ENCODE assay signal across 8 mouse cellular contexts in genomic region chr8:120518736-120519534, GRCm38 (mm10).
DNase-seq lines count a peak whose midpoint lies in the region; ATAC-seq lines count a peak whose summit lies in the region.

No protein-coding gene starts in this region.

- H3K9ac ChIP-seq in liver, embryonic 11.5 days (ENCODE audit: low read depth, low read length), result no peak overlapping the region
- no peak overlapping the region for H3K9ac ChIP-seq in liver, embryonic 13.5 days

- ATAC-seq in liver, embryonic 11.5 days (replicated peaks; ENCODE audit: low FRiP score), result no peak; the same call in 1 of the 2 replicates
- ATAC-seq in liver, embryonic 13.5 days (ENCODE audit: low read depth), result 0 out of 2 replicates have a peak, but pooled peaks have one; percentile 27

- H3K4me1 ChIP-seq in liver, embryonic 11.5 days (replicated peaks; ENCODE audit: control insufficient read depth, insufficient read depth, low read length), result peaks cover 79% of the 10 kb centered on the region
- peaks cover 95% of the 10 kb centered on the region for H3K4me1 ChIP-seq in liver, embryonic 13.5 days (replicated peaks)

- no peak overlapping the region for H3K4me2 ChIP-seq in liver, embryonic 11.5 days
- H3K4me2 ChIP-seq in liver, embryonic 13.5 days, result no peak overlapping the region

- DNase-seq in cerebellum, adult 11-12 months, result peak; percentile 72
- no peak for DNase-seq in cerebellum, postnatal 14 days
- peak; percentile 58 for DNase-seq in liver
- no peak for DNase-seq in liver, embryonic 11.5 days (ENCODE audit: low spot score)
- DNase-seq in gastrocnemius, postnatal 14 days, result peak; percentile 56
- DNase-seq in liver, embryonic 13.5 days, result peak; percentile 28
- no peak for DNase-seq in ovary, postnatal 36 days (ENCODE audit: low spot score)
- DNase-seq in T-cell, adult 2 months (ENCODE audit: low spot score), result no peak

- H3K36me3 ChIP-seq in liver, embryonic 11.5 days (ENCODE audit: control insufficient read depth, insufficient read depth, low read length), result no peaks in the 10 kb centered on the region; the same call in 1 of the 2 replicates
- peaks cover 48% of the 10 kb centered on the region for H3K36me3 ChIP-seq in liver, embryonic 13.5 days

- intact Hi-C loops in gastrocnemius, postnatal 14 days (cut with DNase I; ENCODE audit: low total_unique reads), result no loop called here

- no peaks in the 10 kb centered on the region for H3K9me3 ChIP-seq in liver, embryonic 11.5 days (ENCODE audit: control insufficient read depth, low read length)
- H3K9me3 ChIP-seq in liver, embryonic 13.5 days (replicated peaks), result no peaks in the 10 kb centered on the region

- no peak overlapping the region for H3K4me3 ChIP-seq in liver, embryonic 11.5 days (ENCODE audit: low read depth, low read length)
- no peak overlapping the region for H3K4me3 ChIP-seq in liver, embryonic 13.5 days (replicated peaks)

- 82% methylated on average over 14 of the region's 14 CpGs for WGBS in liver, embryonic 11.5 days
- WGBS in liver, embryonic 13.5 days (ENCODE audit: insufficient replicate concordance), result 85% methylated on average over 14 of the region's 14 CpGs

- H3K27ac ChIP-seq in liver, embryonic 11.5 days (ENCODE audit: low read depth, low read length), result no peak overlapping the region
- H3K27ac ChIP-seq in liver, embryonic 13.5 days, result no peak overlapping the region; the same call in 1 of the 2 replicates

- no peaks in the 10 kb centered on the region for H3K27me3 ChIP-seq in liver, embryonic 11.5 days (replicated peaks; ENCODE audit: control insufficient read depth, insufficient read depth, low read length)
- H3K27me3 ChIP-seq in liver, embryonic 13.5 days, result no peaks in the 10 kb centered on the region

Comparison
In these comparisons a context has a peak if more than half of its experiments do, and no peak if none do; other contexts are left out.
1. DNase-seq: peak in cerebellum, adult 11-12 months (single experiment), liver (single experiment), gastrocnemius, postnatal 14 days (single experiment) and liver, embryonic 13.5 days (single experiment); none in cerebellum, postnatal 14 days (0 of 2), liver, embryonic 11.5 days (single experiment), ovary, postnatal 36 days (single experiment) and T-cell, adult 2 months (single experiment).